Mouse (Mus musculus): Measurements from ENCODE around the gene Lrrk1. TPM values are rescaled to one million over a fixed set of nuclear protein-coding genes. Genes with fewer than 3 reads are reported as not detected.

Gene Lrrk1
- polyA plus RNA-seq, 1 experiment from 2014 or later: 9.1 TPM

- no peak overlapping the region for H3K4me3 ChIP-seq
- no peaks in the 10 kb centered on the region for H3K27me3 ChIP-seq (replicated peaks)
- no peak overlapping the region for H3K9ac ChIP-seq
- 88% methylated on average over 1 of the region's 1 CpGs for WGBS
- no peaks in the 10 kb centered on the region for H3K9me3 ChIP-seq (replicated peaks)
- no peak overlapping the region for H3K4me2 ChIP-seq
- H3K27ac ChIP-seq (ENCODE audit: poor library complexity, severe bottlenecking): no peak overlapping the region
- H3K36me3 ChIP-seq: no peaks in the 10 kb centered on the region
- H3K4me1 ChIP-seq (replicated peaks): peaks cover 15% of the 10 kb centered on the region
- no peak for ATAC-seq (ENCODE audit: insufficient number of reproducible peaks, low FRiP score)
These were observed 164.4 kb downstream of the Lrrk1 start for GRCm38 (mm10) chr7:66223731-66224130.

GRCm38 (mm10) chr7:66222621-66223091 lies 165.5 kb downstream of the Lrrk1 start:
- H3K4me3 ChIP-seq: no peak overlapping the region
- H3K9ac ChIP-seq: no peak overlapping the region
- H3K27ac ChIP-seq (ENCODE audit: poor library complexity, severe bottlenecking): no peak overlapping the region
- ATAC-seq (ENCODE audit: insufficient number of reproducible peaks, low FRiP score): no peak
- no peaks in the 10 kb centered on the region for H3K9me3 ChIP-seq (replicated peaks)
- peaks cover 21% of the 10 kb centered on the region for H3K4me1 ChIP-seq (replicated peaks)
- H3K4me2 ChIP-seq: no peak overlapping the region
- WGBS: 37% methylated on average over 8 of the region's 8 CpGs
- no peaks in the 10 kb centered on the region for H3K36me3 ChIP-seq
- no peaks in the 10 kb centered on the region for H3K27me3 ChIP-seq (replicated peaks)

GRCm38 (mm10) chr7:66219794-66220227 lies 168.3 kb downstream of the Lrrk1 start:
- no peak for ATAC-seq (ENCODE audit: insufficient number of reproducible peaks, low FRiP score)

GRCm38 (mm10) chr7:66219028-66219793 lies 168.9 kb downstream of the Lrrk1 start:
- Histone ChIP-seq H3K9me3 (replicated peaks) (peaks cover 4% of the 10 kb centered on the region), H3K9ac (no peak overlapping the region), H3K27ac (ENCODE audit: poor library complexity, severe bottlenecking) (peak overlapping the region; percentile 73; the same call in 1 of the 2 replicates), H3K27me3 (replicated peaks) (no peaks in the 10 kb centered on the region), H3K4me2 (no peak overlapping the region), H3K4me1 (replicated peaks) (peaks cover 30% of the 10 kb centered on the region), H3K4me3 (no peak overlapping the region), H3K36me3 (no peaks in the 10 kb centered on the region)
- no peak for ATAC-seq (ENCODE audit: insufficient number of reproducible peaks, low FRiP score)
- WGBS: 84% methylated on average over 4 of the region's 4 CpGs

More at GRCm38 (mm10) chr7:66219794-66220227, 168.3 kb downstream of the Lrrk1 start:
- Histone ChIP-seq H3K4me2 (no peak overlapping the region), H3K4me3 (no peak overlapping the region), H3K36me3 (no peaks in the 10 kb centered on the region), H3K27me3 (replicated peaks) (no peaks in the 10 kb centered on the region), H3K9me3 (replicated peaks) (no peaks in the 10 kb centered on the region), H3K9ac (no peak overlapping the region), H3K27ac (ENCODE audit: poor library complexity, severe bottlenecking) (no peak overlapping the region), H3K4me1 (replicated peaks) (peaks cover 30% of the 10 kb centered on the region)
- 82% methylated on average over 4 of the region's 4 CpGs for WGBS

GRCm38 (mm10) chr7:66218193-66219014 lies 169.7 kb downstream of the Lrrk1 start:
- Histone ChIP-seq H3K9ac (0 out of 2 replicates have a peak overlapping the region, but pooled peaks have one; percentile 2), H3K9me3 (replicated peaks) (peaks cover 6% of the 10 kb centered on the region), H3K4me3 (no peak overlapping the region), H3K27me3 (replicated peaks) (no peaks in the 10 kb centered on the region), H3K4me2 (no peak overlapping the region), H3K4me1 (replicated peaks) (peaks cover 30% of the 10 kb centered on the region), H3K27ac (ENCODE audit: poor library complexity, severe bottlenecking) (peak overlapping the region; percentile 73), H3K36me3 (no peaks in the 10 kb centered on the region)
- ATAC-seq (ENCODE audit: insufficient number of reproducible peaks, low FRiP score): peak; percentile 75
- WGBS: 35% methylated on average over 9 of the region's 9 CpGs

GRCm38 (mm10) chr7:66217531-66218094 lies 170.5 kb downstream of the Lrrk1 start:
- Histone ChIP-seq H3K27ac (ENCODE audit: poor library complexity, severe bottlenecking) (peak overlapping the region; percentile 73), H3K36me3 (no peaks in the 10 kb centered on the region), H3K4me2 (no peak overlapping the region), H3K4me1 (replicated peaks) (peaks cover 27% of the 10 kb centered on the region), H3K9me3 (replicated peaks) (peaks cover 6% of the 10 kb centered on the region), H3K9ac (0 out of 2 replicates have a peak overlapping the region, but pooled peaks have one; percentile 2), H3K4me3 (no peak overlapping the region), H3K27me3 (replicated peaks) (no peaks in the 10 kb centered on the region)
- ATAC-seq (ENCODE audit: insufficient number of reproducible peaks, low FRiP score): no peak
- WGBS: 80% methylated on average over 7 of the region's 7 CpGs

GRCm38 (mm10) chr7:66217011-66217410 lies 171.1 kb downstream of the Lrrk1 start:
- H3K4me2 ChIP-seq: no peak overlapping the region
- no peak for ATAC-seq (ENCODE audit: insufficient number of reproducible peaks, low FRiP score)
- WGBS: 80% methylated on average over 7 of the region's 7 CpGs
- H3K36me3 ChIP-seq: no peaks in the 10 kb centered on the region
- no peak overlapping the region for H3K27ac ChIP-seq (ENCODE audit: poor library complexity, severe bottlenecking)
- H3K27me3 ChIP-seq (replicated peaks): no peaks in the 10 kb centered on the region
- no peak overlapping the region for H3K4me3 ChIP-seq
- peaks cover 25% of the 10 kb centered on the region for H3K4me1 ChIP-seq (replicated peaks)
- H3K9me3 ChIP-seq (replicated peaks): peaks cover 6% of the 10 kb centered on the region
- no peak overlapping the region for H3K9ac ChIP-seq

GRCm38 (mm10) chr7:66215911-66216310 lies 172.2 kb downstream of the Lrrk1 start:
- WGBS: 54% methylated on average over 1 of the region's 1 CpGs
- Histone ChIP-seq H3K4me3 (no peak overlapping the region), H3K27me3 (replicated peaks) (no peaks in the 10 kb centered on the region), H3K4me2 (no peak overlapping the region), H3K4me1 (replicated peaks) (peaks cover 25% of the 10 kb centered on the region), H3K36me3 (no peaks in the 10 kb centered on the region), H3K9me3 (replicated peaks) (peaks cover 6% of the 10 kb centered on the region), H3K9ac (no peak overlapping the region), H3K27ac (ENCODE audit: poor library complexity, severe bottlenecking) (no peak overlapping the region)
- ATAC-seq (ENCODE audit: insufficient number of reproducible peaks, low FRiP score): no peak

- H3K4me3 ChIP-seq: no peak overlapping the region
- no peak overlapping the region for H3K27ac ChIP-seq (ENCODE audit: poor library complexity, severe bottlenecking)
- peaks cover 6% of the 10 kb centered on the region for H3K9me3 ChIP-seq (replicated peaks)
- H3K4me2 ChIP-seq: no peak overlapping the region
- H3K4me1 ChIP-seq (replicated peaks): peaks cover 25% of the 10 kb centered on the region
- H3K9ac ChIP-seq: no peak overlapping the region
- H3K36me3 ChIP-seq: no peaks in the 10 kb centered on the region
- no peak for ATAC-seq (ENCODE audit: insufficient number of reproducible peaks, low FRiP score)
- 73% methylated on average over 6 of the region's 6 CpGs for WGBS
- no peaks in the 10 kb centered on the region for H3K27me3 ChIP-seq (replicated peaks)
These were observed 173.7 kb downstream of the Lrrk1 start for GRCm38 (mm10) chr7:66214477-66214876.

- H3K4me2 ChIP-seq: no peak overlapping the region
- no peak overlapping the region for H3K27ac ChIP-seq (ENCODE audit: poor library complexity, severe bottlenecking)
- ATAC-seq (ENCODE audit: insufficient number of reproducible peaks, low FRiP score): no peak
- H3K9ac ChIP-seq: no peak overlapping the region
- H3K9me3 ChIP-seq (replicated peaks): peaks cover 6% of the 10 kb centered on the region
- 88% methylated on average over 1 of the region's 1 CpGs for WGBS
- H3K36me3 ChIP-seq: no peaks in the 10 kb centered on the region
- no peak overlapping the region for H3K4me3 ChIP-seq
- no peaks in the 10 kb centered on the region for H3K27me3 ChIP-seq (replicated peaks)
- peaks cover 11% of the 10 kb centered on the region for H3K4me1 ChIP-seq (replicated peaks)
These were observed 175.3 kb downstream of the Lrrk1 start for GRCm38 (mm10) chr7:66212887-66213286.

- no peak overlapping the region for H3K4me3 ChIP-seq
- no peak overlapping the region for H3K4me2 ChIP-seq
- no peaks in the 10 kb centered on the region for H3K36me3 ChIP-seq
- no peaks in the 10 kb centered on the region for H3K27me3 ChIP-seq (replicated peaks)
- no peak overlapping the region for H3K9ac ChIP-seq
- 86% methylated on average over 2 of the region's 2 CpGs for WGBS
- no peak for ATAC-seq (ENCODE audit: insufficient number of reproducible peaks, low FRiP score)
- peaks cover 13% of the 10 kb centered on the region for H3K9me3 ChIP-seq (replicated peaks)
- no peaks in the 10 kb centered on the region for H3K4me1 ChIP-seq (replicated peaks)
- no peak overlapping the region for H3K27ac ChIP-seq (ENCODE audit: poor library complexity, severe bottlenecking)
These were observed 178.2 kb downstream of the Lrrk1 start for GRCm38 (mm10) chr7:66209920-66210319.

Measured in heart, embryonic 12.5 days (tissue).